In genomic region chr15:62071311-62071710, GRCm38 (mm10) we compare ENCODE assay signal across 29 mouse cellular contexts.
DNase-seq lines count a peak whose midpoint lies in the region; ATAC-seq and TF ChIP-seq lines count a peak whose summit lies in the region.
"Had no signal": no experiment of that assay in that cellular context is flagged by ENCODE, and none has a peak within 500 bp of the region (broad histone marks: within the 10 kb centered on the region; RNA-seq: fewer than 3 reads in every experiment).

No protein-coding gene starts in this region.

- peaks cover 10 to 83% of the 10 kb centered on the region in 2 experiments; a peak in 3 of 4 replicates for H3K4me1 ChIP-seq in CH12.LX (ENCODE audit: control insufficient read depth in 1 of 2, insufficient read depth in 2 of 2)
- H3K4me1 ChIP-seq in ES-Bruce4 (ENCODE audit: control insufficient read depth, insufficient read depth, low read length): peaks cover 8% of the 10 kb centered on the region
- peaks cover 10% of the 10 kb centered on the region; the same call in 1 of the 2 replicates for H3K4me1 ChIP-seq in embryonic facial prominence, embryonic 14.5 days (ENCODE audit: control insufficient read depth, insufficient read depth, low read length)
- no peaks in the 10 kb centered on the region for H3K4me1 ChIP-seq in midbrain, embryonic 15.5 days
- H3K4me1 ChIP-seq: embryonic facial prominence, embryonic 12.5 days; heart, embryonic 12.5 days; heart, embryonic 15.5 days; hindbrain, embryonic 13.5 days; intestine, embryonic 15.5 days had no signal

- 0 out of 2 replicates have a peak, but pooled peaks have one; percentile 34 for TF ChIP-seq EP300 in CH12.LX (IDR thresholded peaks at IDR 0.05; ENCODE audit: low read length)
- TF ChIP-seq EP300 in ES-Bruce4 (IDR thresholded peaks at IDR 0.05; ENCODE audit: insufficient read depth, low read depth, low read length): no peak

- no peaks in the 10 kb centered on the region for H3K9me3 ChIP-seq in CH12.LX (replicated peaks; ENCODE audit: low read length)
- no peaks in the 10 kb centered on the region for H3K9me3 ChIP-seq in ES-Bruce4 (replicated peaks; ENCODE audit: control insufficient read depth, insufficient read depth, low read length, poor library complexity, severe bottlenecking)
- H3K9me3 ChIP-seq in embryonic facial prominence, embryonic 14.5 days (ENCODE audit: control insufficient read depth, low read length): no peaks in the 10 kb centered on the region
- H3K9me3 ChIP-seq in midbrain, embryonic 15.5 days: no peaks in the 10 kb centered on the region
- H3K9me3 ChIP-seq: embryonic facial prominence, embryonic 12.5 days; forebrain, embryonic 10.5 days; forebrain, embryonic 13.5 days; G1E; heart, embryonic 12.5 days; heart, embryonic 15.5 days; hindbrain, embryonic 10.5 days; hindbrain, embryonic 13.5 days; intestine, embryonic 15.5 days had no signal

- no peak for TF ChIP-seq CTCF in CH12.LX (conservative IDR thresholded peaks at IDR 0.05 in 1 of 2, IDR thresholded peaks at IDR 0.05 in 1 of 2; ENCODE audit: low read depth in 2 of 2, low read length in 2 of 2)
- TF ChIP-seq CTCF in ES-Bruce4 (IDR thresholded peaks at IDR 0.05; ENCODE audit: low read depth, low read length): no peak

- in situ Hi-C loops in CH12.LX (cut with MboI; ENCODE audit: low pct_ligation_motif_present, low pct_unique_long_range_greater_than_20kb, low sequenced_read_pairs): no loop called here

- H3K4me2 ChIP-seq in CH12.LX (ENCODE audit: insufficient read depth, low read depth, poor library complexity, severe bottlenecking): no peak overlapping the region
- no peak overlapping the region for H3K4me2 ChIP-seq in embryonic facial prominence, embryonic 14.5 days (ENCODE audit: low read depth, low read length)
- no peak overlapping the region for H3K4me2 ChIP-seq in midbrain, embryonic 15.5 days
- H3K4me2 ChIP-seq: embryonic facial prominence, embryonic 12.5 days; forebrain, embryonic 13.5 days; heart, embryonic 12.5 days; heart, embryonic 15.5 days; hindbrain, embryonic 13.5 days; intestine, embryonic 15.5 days had no signal

- H3K4me3 ChIP-seq in CH12.LX (replicated peaks in 1 of 3; ENCODE audit: low read depth in 2 of 3, low read length in 2 of 3, poor library complexity in 1 of 3): no peak overlapping the region
- no peak overlapping the region for H3K4me3 ChIP-seq in ES-Bruce4 (ENCODE audit: low read depth, low read length)
- no peak overlapping the region for H3K4me3 ChIP-seq in embryonic facial prominence, embryonic 14.5 days (ENCODE audit: low read depth, low read length)
- no peak overlapping the region for H3K4me3 ChIP-seq in midbrain, embryonic 15.5 days
- H3K4me3 ChIP-seq: embryonic facial prominence, embryonic 12.5 days; forebrain, embryonic 10.5 days; forebrain, embryonic 13.5 days; gastrocnemius, adult 2 months; heart, embryonic 12.5 days; heart, embryonic 15.5 days; hindbrain, embryonic 10.5 days; hindbrain, embryonic 13.5 days; intestine, embryonic 15.5 days had no signal

- no peak for TF ChIP-seq POLR2A in CH12.LX (IDR thresholded peaks at IDR 0.05; ENCODE audit: low read depth, low read length)
- no peak for TF ChIP-seq POLR2A in ES-Bruce4 (IDR thresholded peaks at IDR 0.05; ENCODE audit: insufficient read depth, low read length)

- H3K27ac ChIP-seq in CH12.LX (ENCODE audit: insufficient read depth, low read depth): no peak overlapping the region
- H3K27ac ChIP-seq in ES-Bruce4 (ENCODE audit: insufficient read depth, low read length): peak overlapping the region; percentile 49; the same call in 1 of the 2 replicates
- no peak overlapping the region for H3K27ac ChIP-seq in embryonic facial prominence, embryonic 14.5 days (replicated peaks; ENCODE audit: low read depth, low read length)
- H3K27ac ChIP-seq in midbrain, embryonic 15.5 days: no peak overlapping the region
- H3K27ac ChIP-seq: embryonic facial prominence, embryonic 12.5 days; forebrain, embryonic 10.5 days; forebrain, embryonic 13.5 days; gastrocnemius, adult 2 months; heart, embryonic 15.5 days; hindbrain, embryonic 10.5 days; hindbrain, embryonic 13.5 days; intestine, embryonic 15.5 days had no signal

- H3K27me3 ChIP-seq in CH12.LX (replicated peaks) (no peaks in the 10 kb centered on the region), ES-Bruce4 (ENCODE audit: control insufficient read depth, insufficient read depth, low read length, poor library complexity, severe bottlenecking) (no peaks in the 10 kb centered on the region)
- no peaks in the 10 kb centered on the region for H3K27me3 ChIP-seq in embryonic facial prominence, embryonic 14.5 days (replicated peaks; ENCODE audit: control insufficient read depth, insufficient read depth, low read length)
- H3K27me3 ChIP-seq in midbrain, embryonic 15.5 days (replicated peaks): no peaks in the 10 kb centered on the region
- H3K27me3 ChIP-seq: embryonic facial prominence, embryonic 12.5 days; forebrain, embryonic 13.5 days; heart, embryonic 12.5 days; heart, embryonic 15.5 days; intestine, embryonic 15.5 days had no signal

- DNase-seq in CH12.LX (ENCODE audit: extremely low read depth): no peak
- peak; percentile 25 for DNase-seq in embryonic facial prominence, embryonic 14.5 days (ENCODE audit: low spot score)
- DNase-seq in adrenal gland, adult 8-10 months: no peak
- DNase-seq: adrenal gland, postnatal 10 days; adrenal gland, postnatal 36 days; cerebellum, adult 18-20 months; cerebellum, adult 9-10 months; cerebellum, postnatal 14 days; gastrocnemius, adult 2 months; gastrocnemius, postnatal 14 days; heart, adult 18-20 months; heart, postnatal 10 days; heart, postnatal 36 days had no signal

- H3K79me2 ChIP-seq in CH12.LX (replicated peaks; ENCODE audit: control insufficient read depth, extremely low read depth, insufficient read depth, poor library complexity, severe bottlenecking): peaks cover 94% of the 10 kb centered on the region

- TF ChIP-seq RAD21 in CH12.LX (IDR thresholded peaks at IDR 0.05; ENCODE audit: low read depth, low read length): no peak

- H3K36me3 ChIP-seq in CH12.LX (replicated peaks in 1 of 2; ENCODE audit: control insufficient read depth in 1 of 2, insufficient read depth in 1 of 2, low read length in 1 of 2) (peaks cover 60 to 94% of the 10 kb centered on the region in 2 experiments), ES-Bruce4 (ENCODE audit: control insufficient read depth, insufficient read depth, low read length, poor library complexity, severe bottlenecking) (peaks cover 10% of the 10 kb centered on the region; the same call in 1 of the 2 replicates)
- no peaks in the 10 kb centered on the region for H3K36me3 ChIP-seq in embryonic facial prominence, embryonic 14.5 days (ENCODE audit: control insufficient read depth, insufficient read depth, low read length)
- no peaks in the 10 kb centered on the region for H3K36me3 ChIP-seq in midbrain, embryonic 15.5 days (replicated peaks)
- H3K36me3 ChIP-seq: embryonic facial prominence, embryonic 12.5 days; forebrain, embryonic 10.5 days; heart, embryonic 12.5 days; heart, embryonic 15.5 days; hindbrain, embryonic 10.5 days; hindbrain, embryonic 13.5 days; intestine, embryonic 15.5 days had no signal

- no peak for ATAC-seq in embryonic facial prominence, embryonic 14.5 days (ENCODE audit: low read depth)
- peak; percentile 20; the same call in 1 of the 2 replicates for ATAC-seq in megakaryocyte progenitor cell, adult 5-6 weeks (replicated peaks; ENCODE audit: poor library complexity)
- ATAC-seq in midbrain, embryonic 15.5 days (replicated peaks): no peak
- ATAC-seq: activated CD4-positive, CD25-positive, alpha-beta regulatory T cell, adult 4 months; CD4-positive, CD25-positive, alpha-beta regulatory T cell, adult 4 months; forebrain, embryonic 13.5 days; forebrain, embryonic 16.5 days; hindbrain, embryonic 16.5 days; intestine, embryonic 15.5 days had no signal

- dilution Hi-C loops in CH12.LX (cut with MboI; ENCODE audit: extremely low pct_ligation_motif_present, extremely low pct_unique_long_range_greater_than_20kb, low sequenced_read_pairs): no loop called here

- no peak overlapping the region for H3K9ac ChIP-seq in CH12.LX (ENCODE audit: insufficient read depth, low read depth)
- no peak overlapping the region for H3K9ac ChIP-seq in ES-Bruce4 (ENCODE audit: low read depth, poor library complexity, severe bottlenecking)
- no peak overlapping the region for H3K9ac ChIP-seq in embryonic facial prominence, embryonic 14.5 days (ENCODE audit: low read depth, low read length)
- H3K9ac ChIP-seq in midbrain, embryonic 15.5 days: no peak overlapping the region
- H3K9ac ChIP-seq: embryonic facial prominence, embryonic 12.5 days; forebrain, embryonic 13.5 days; heart, embryonic 12.5 days; heart, embryonic 15.5 days; hindbrain, embryonic 13.5 days; intestine, embryonic 15.5 days had no signal

- WGBS in embryonic facial prominence, embryonic 14.5 days: 74% methylated on average over 2 of the region's 2 CpGs
- 92% methylated on average over 2 of the region's 2 CpGs for WGBS in midbrain, embryonic 15.5 days

TF ChIP-seq in CH12.LX, 34 proteins besides CTCF, POLR2A, EP300 and RAD21:
- TF ChIP-seq ZNF384 (IDR thresholded peaks at IDR 0.05; ENCODE audit: low read depth, low read length) (peak; percentile 76), MXI1 (IDR thresholded peaks at IDR 0.05; ENCODE audit: low read depth, low read length) (no peak), BHLHE40 (IDR thresholded peaks at IDR 0.05; ENCODE audit: low read depth, low read length) (no peak), ZMIZ1 (IDR thresholded peaks at IDR 0.05; ENCODE audit: low read depth, low read length) (no peak)
